Mouse (Mus musculus) intestine, embryonic 14.5 days (tissue): ENCODE measurements at regions not wholly inside any gene's neighbourhood (a gene's known extent, or its start where the extent isn't known, plus 50 kb on each side); places are given as distances from the start of the nearest gene placed in this dataset.

Experiments used
- ATAC-seq: fragments of 200-750 bp; cut with Nextera tagmentation; replicated peaks from 2 replicates; pipeline ENCODE4 v1.8.0; 2017; ENCODE audit warnings: low read depth, moderate number of reproducible peaks, moderate TSS enrichment, moderate library complexity; ENCODE audit not compliant: low FRiP score, low TSS enrichment
- DNase-seq: peaks from one replicate; pipeline ENCODE4 v3.0.0-alpha.2; 2018; ENCODE audit warnings: low spot score
- H3K27ac ChIP-seq: fragments of 300-500 bp; sonication (generic); 2 replicates; pipeline ENCODE4 v1.5.1; 2014; ENCODE audit warnings: low read depth, mild to moderate bottlenecking, control low read depth
- H3K27me3 ChIP-seq: fragments of 300-500 bp; sonication (generic); replicated peaks from 2 replicates; pipeline ENCODE4 v1.6.1; 2014; ENCODE audit warnings: low read length, control low read depth; ENCODE audit not compliant: control insufficient read depth, insufficient read depth
- H3K36me3 ChIP-seq: fragments of 300-500 bp; sonication (generic); 2 replicates; pipeline ENCODE4 v1.6.1; 2014; ENCODE audit warnings: low read length, control low read depth; ENCODE audit not compliant: control insufficient read depth, insufficient read depth
- H3K4me1 ChIP-seq: fragments of 300-500 bp; sonication (generic); replicated peaks from 2 replicates; pipeline ENCODE4 v1.6.1; 2014; ENCODE audit warnings: low read length, control low read depth, mixed read lengths; ENCODE audit not compliant: control insufficient read depth, insufficient read depth
- H3K4me2 ChIP-seq: fragments of 300-500 bp; sonication (generic); 2 replicates; pipeline ENCODE4 v1.6.1; 2014; ENCODE audit warnings: low read length
- H3K4me3 ChIP-seq: fragments of 300-500 bp; sonication (generic); 2 replicates; pipeline ENCODE4 v1.5.1; 2014; ENCODE audit warnings: low read depth, low read length, control low read depth, mixed read lengths
- H3K9ac ChIP-seq: fragments of 300-500 bp; sonication (generic); 2 replicates; pipeline ENCODE4 v1.6.1; 2014; ENCODE audit warnings: mild to moderate bottlenecking, low read length
- H3K9me3 ChIP-seq: fragments of 300-500 bp; sonication (generic); 2 replicates; pipeline ENCODE4 v1.6.1; 2016; ENCODE audit warnings: low read length, control low read depth; ENCODE audit not compliant: control insufficient read depth
- WGBS: fragments of 180-500 bp; shearing (Covaris S2); extraction: QIAGEN DNeasy Blood & Tissue Kit; methylation state at CpG from one replicate; pipeline ENCODE4 v1.1.7; 2014; 5-methylcytosine and 5-hydroxymethylcytosine counted together

DNA sequence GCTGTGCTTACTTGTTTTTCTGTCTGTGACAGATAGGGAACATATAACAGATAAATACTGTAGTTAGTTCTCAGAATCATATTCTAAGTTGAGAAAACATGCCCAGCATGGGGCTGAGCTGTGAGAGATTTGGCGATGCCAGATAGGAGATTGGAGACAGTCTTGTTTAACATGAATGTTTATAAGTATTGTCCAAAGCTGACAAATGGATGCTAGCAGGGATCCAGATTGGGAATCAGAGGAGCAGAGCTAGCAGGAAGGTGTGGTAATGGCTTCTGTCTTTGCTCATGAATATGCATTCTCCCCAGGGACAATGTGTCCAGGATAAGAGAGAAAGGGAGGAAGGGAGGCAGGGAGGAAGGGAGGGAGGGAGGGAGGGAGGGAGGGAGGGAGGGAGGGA is 436.2 kb upstream of the Klf12 start:
- Histone ChIP-seq H3K9ac (no peak overlapping the region), H3K4me2 (no peak overlapping the region), H3K4me3 (no peak overlapping the region), H3K9me3 (peaks cover 5% of the 10 kb centered on the region; the same call in 1 of the 2 replicates), H3K36me3 (no peaks in the 10 kb centered on the region), H3K27me3 (no peaks in the 10 kb centered on the region), H3K4me1 (no peaks in the 10 kb centered on the region), H3K27ac (no peak overlapping the region)
- DNase-seq (no peak), ATAC-seq (no peak)
- 20% methylated on average over 1 of the region's 1 CpGs for WGBS

DNA sequence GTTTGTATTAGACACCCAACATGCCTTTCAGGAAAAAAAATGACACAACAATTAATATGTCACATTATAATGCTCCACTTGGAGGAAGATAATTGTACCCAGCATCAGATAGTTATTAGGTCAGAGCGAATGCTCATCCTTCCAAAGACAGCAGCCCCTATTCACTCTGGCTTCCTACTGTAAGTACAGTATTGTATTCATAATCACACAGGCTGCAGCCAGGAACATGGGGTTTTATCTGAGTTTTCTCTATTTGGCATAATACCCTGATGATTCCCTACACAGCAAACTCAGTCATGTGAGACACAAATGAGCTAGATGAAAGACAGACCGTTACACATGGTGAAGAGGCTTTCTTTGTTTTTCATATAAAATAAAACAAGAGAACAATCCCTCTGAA is 430.5 kb upstream of the Klf12 start:
- no peaks in the 10 kb centered on the region for H3K4me1 ChIP-seq
- no peak overlapping the region for H3K4me3 ChIP-seq
- H3K27ac ChIP-seq: no peak overlapping the region
- ATAC-seq (no peak), DNase-seq (no peak)
- H3K36me3 ChIP-seq: no peaks in the 10 kb centered on the region
- H3K9me3 ChIP-seq: peaks cover 5% of the 10 kb centered on the region; the same call in 1 of the 2 replicates
- H3K9ac ChIP-seq: no peak overlapping the region
- no peaks in the 10 kb centered on the region for H3K27me3 ChIP-seq
- 80% methylated on average over 2 of the region's 2 CpGs for WGBS
- no peak overlapping the region for H3K4me2 ChIP-seq

DNA sequence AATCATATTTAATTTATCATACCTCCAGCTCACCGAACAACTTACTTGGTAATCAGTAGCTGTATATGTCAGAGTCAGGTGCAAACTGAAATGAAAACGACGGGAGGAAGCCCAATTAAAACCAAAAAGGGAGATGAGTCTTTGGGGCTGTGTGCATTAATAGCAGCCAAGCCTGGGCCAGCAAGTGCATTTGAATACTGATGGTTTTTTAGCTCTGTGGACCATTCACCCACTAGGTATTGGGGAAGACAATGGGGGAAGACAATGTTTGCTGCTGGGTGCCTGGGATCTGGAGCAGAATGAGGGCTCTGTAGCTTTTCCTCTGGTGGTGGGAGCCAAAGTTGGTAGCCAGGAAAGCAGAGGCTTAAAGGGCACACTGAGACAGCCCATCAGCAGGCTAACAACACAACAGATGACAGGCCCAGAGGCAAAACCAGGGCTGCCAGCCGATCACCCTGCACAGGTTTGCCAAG is 429.6 kb upstream of the Klf12 start:
- H3K27ac ChIP-seq: no peak overlapping the region
- H3K36me3 ChIP-seq: no peaks in the 10 kb centered on the region

DNA sequence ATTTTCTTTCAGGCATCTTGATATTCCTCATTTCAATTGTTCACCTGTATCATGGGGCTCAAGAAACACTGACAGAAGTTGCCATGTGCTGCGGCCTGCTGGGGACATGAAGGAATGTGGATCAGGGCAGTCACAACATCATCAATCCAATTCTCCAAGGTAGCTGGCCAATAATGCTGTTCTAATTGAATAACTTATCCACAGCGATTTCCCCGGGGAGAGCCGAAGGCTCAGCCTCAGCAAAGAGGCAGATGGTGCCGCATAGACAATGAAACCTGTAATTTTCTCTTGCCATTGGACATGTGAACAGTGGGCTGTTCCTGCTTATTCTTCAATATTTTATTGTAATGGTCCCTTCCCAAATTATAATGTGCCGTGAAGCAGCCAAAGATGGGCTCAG is 429.1 kb upstream of the Klf12 start:
- Histone ChIP-seq H3K4me1 (no peaks in the 10 kb centered on the region), H3K4me2 (no peak overlapping the region), H3K27me3 (no peaks in the 10 kb centered on the region), H3K9ac (no peak overlapping the region), H3K27ac (no peak overlapping the region), H3K4me3 (no peak overlapping the region), H3K36me3 (no peaks in the 10 kb centered on the region), H3K9me3 (peaks cover 5% of the 10 kb centered on the region; the same call in 1 of the 2 replicates)
- DNase-seq: no peak
- ATAC-seq: no peak
- 86% methylated on average over 6 of the region's 6 CpGs for WGBS

More for the DNA sequence above, 429.6 kb upstream of the Klf12 start:
- WGBS: 91% methylated on average over 4 of the region's 4 CpGs
- peaks cover 5% of the 10 kb centered on the region; the same call in 1 of the 2 replicates for H3K9me3 ChIP-seq
- H3K4me1 ChIP-seq: no peaks in the 10 kb centered on the region
- no peak for DNase-seq
- no peak overlapping the region for H3K4me3 ChIP-seq
- H3K27me3 ChIP-seq: no peaks in the 10 kb centered on the region
- no peak overlapping the region for H3K4me2 ChIP-seq
- ATAC-seq: no peak
- no peak overlapping the region for H3K9ac ChIP-seq

GRCm38 (mm10) chr14:100665361-100665955 is 381.0 kb upstream of the Klf12 start:
- Histone ChIP-seq H3K27ac (no peak overlapping the region), H3K9me3 (no peaks in the 10 kb centered on the region), H3K27me3 (no peaks in the 10 kb centered on the region), H3K4me3 (no peak overlapping the region), H3K36me3 (no peaks in the 10 kb centered on the region), H3K4me2 (no peak overlapping the region), H3K4me1 (no peaks in the 10 kb centered on the region), H3K9ac (no peak overlapping the region)
- WGBS: 56% methylated on average over 9 of the region's 9 CpGs
- ATAC-seq (no peak), DNase-seq (no peak)

DNA sequence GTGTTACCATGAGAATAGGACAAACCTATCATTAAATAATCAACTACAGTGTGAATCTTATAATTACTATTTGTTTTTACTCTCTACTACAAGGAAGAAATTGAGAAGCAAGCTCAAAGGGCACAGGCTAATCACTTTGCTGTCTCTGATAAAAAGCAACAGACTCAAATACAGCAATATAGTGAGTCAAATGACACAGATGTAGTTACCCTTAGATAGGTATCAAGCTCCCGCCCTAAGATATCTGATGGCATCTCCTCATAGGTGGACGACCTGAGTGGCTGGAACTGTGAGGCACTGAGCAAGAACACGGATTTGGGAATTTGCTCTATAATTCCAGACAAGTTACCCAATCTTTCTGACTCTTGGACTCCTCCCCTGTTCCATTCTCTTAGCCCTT is 379.7 kb upstream of the Klf12 start:
- no peaks in the 10 kb centered on the region for H3K36me3 ChIP-seq
- H3K4me3 ChIP-seq: no peak overlapping the region
- H3K27me3 ChIP-seq: no peaks in the 10 kb centered on the region
- no peaks in the 10 kb centered on the region for H3K4me1 ChIP-seq
- H3K9ac ChIP-seq: no peak overlapping the region
- ATAC-seq: no peak
- DNase-seq: no peak
- no peak overlapping the region for H3K4me2 ChIP-seq
- 78% methylated on average over 3 of the region's 3 CpGs for WGBS
- H3K9me3 ChIP-seq: no peaks in the 10 kb centered on the region
- no peak overlapping the region for H3K27ac ChIP-seq

- H3K4me1 ChIP-seq: no peaks in the 10 kb centered on the region
- ATAC-seq: no peak
- no peak overlapping the region for H3K4me2 ChIP-seq
- H3K27ac ChIP-seq: no peak overlapping the region
- no peak for DNase-seq
- no peaks in the 10 kb centered on the region for H3K9me3 ChIP-seq
- H3K9ac ChIP-seq: no peak overlapping the region
- no peaks in the 10 kb centered on the region for H3K36me3 ChIP-seq
- WGBS: 45% methylated on average over 2 of the region's 2 CpGs
- no peaks in the 10 kb centered on the region for H3K27me3 ChIP-seq
- no peak overlapping the region for H3K4me3 ChIP-seq
These were observed 357.6 kb upstream of the Klf12 start for GRCm38 (mm10) chr14:100642076-100642475.

- Histone ChIP-seq H3K9me3 (no peaks in the 10 kb centered on the region), H3K4me3 (no peak overlapping the region), H3K27ac (no peak overlapping the region), H3K36me3 (no peaks in the 10 kb centered on the region), H3K4me1 (no peaks in the 10 kb centered on the region), H3K4me2 (no peak overlapping the region), H3K27me3 (no peaks in the 10 kb centered on the region), H3K9ac (no peak overlapping the region)
- ATAC-seq (no peak), DNase-seq (no peak)
- WGBS: 63% methylated on average over 6 of the region's 6 CpGs
These were observed 350.0 kb upstream of the Klf12 start for GRCm38 (mm10) chr14:100634521-100634920.

DNA sequence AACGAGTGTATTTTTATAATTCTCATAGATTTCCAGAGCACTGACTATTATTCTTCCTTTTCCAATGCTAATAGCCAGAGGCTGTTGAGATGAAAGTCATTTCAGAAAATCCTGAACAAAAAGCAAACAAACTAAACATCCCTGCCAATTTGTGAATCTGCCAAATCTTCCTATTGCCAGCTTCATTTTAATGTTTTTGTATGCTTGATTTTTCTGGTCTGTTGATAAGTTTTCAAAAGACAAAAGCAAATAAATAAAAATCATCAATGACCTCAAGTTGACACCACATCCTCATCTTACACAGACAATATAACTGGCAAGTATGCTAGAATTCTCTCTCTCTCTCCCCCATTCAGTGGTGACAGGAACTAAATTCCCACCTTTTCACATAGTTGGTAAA is 347.2 kb upstream of the Klf12 start:
- WGBS: 75% methylated on average over 1 of the region's 1 CpGs
- Histone ChIP-seq H3K36me3 (no peaks in the 10 kb centered on the region), H3K9ac (no peak overlapping the region), H3K4me2 (no peak overlapping the region), H3K4me3 (no peak overlapping the region), H3K4me1 (no peaks in the 10 kb centered on the region), H3K9me3 (no peaks in the 10 kb centered on the region), H3K27ac (no peak overlapping the region), H3K27me3 (no peaks in the 10 kb centered on the region)
- ATAC-seq (no peak), DNase-seq (no peak)
